Mouse (Mus musculus) monocyte, adult 2 months (primary cell): Measurements from ENCODE around the gene Rpl22.

Source experiments
- DNase-seq, 2 experiments: peaks; one replicate each; pipeline ENCODE4 v3.0.0; 2022; ENCODE audit warnings: low spot score in 2 of 2, low read depth in 1 of 2

Gene Rpl22

DNA sequence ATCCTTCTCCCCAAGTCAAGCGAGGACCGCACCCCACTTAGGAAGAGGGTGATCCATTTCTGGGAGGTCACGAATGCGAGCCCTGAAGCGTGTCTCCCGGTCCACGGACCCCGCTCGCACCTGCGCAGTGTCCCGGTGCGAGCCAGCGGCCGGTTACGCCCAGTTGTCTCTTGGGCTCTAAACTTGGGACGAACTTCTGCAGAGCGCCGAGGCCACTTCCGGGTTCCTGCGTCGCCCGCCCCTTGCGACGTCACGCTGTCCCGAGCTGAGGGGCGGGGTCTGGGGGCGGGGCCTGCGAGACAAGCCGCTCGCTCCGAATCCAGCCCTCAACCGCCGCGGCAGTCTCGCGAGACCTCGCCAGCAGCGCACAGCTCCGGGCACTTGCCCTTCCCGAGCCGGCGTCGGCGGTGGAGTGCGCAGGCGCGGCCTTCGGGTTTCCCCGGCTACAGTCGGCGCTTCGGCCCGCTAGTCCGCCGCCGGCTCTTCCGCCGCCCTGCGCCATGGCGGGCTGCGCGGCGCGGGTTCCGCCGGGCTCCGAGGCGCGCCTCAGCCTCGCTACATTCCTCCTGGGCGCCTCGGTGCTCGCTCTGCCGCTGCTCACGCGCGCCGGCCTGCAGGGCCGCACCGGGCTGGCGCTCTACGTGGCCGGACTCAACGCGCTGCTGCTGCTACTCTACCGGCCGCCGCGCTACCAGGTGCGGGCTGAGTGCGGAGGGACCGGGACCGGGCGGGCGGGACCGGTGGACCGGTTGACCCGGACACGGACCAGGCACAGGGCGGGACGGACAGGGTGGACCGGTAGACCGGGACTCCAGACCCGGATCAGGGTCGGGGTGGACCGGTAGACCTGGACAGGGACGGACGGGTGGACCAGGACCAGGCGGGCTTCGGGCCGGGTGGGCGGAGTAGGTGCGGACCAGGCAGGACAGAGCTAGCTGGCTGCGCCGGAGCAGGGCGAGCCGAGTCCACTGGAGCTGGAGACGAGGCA is 28.4 kb upstream of the Rpl22 start, which contains the start of gene Icmt:
TSS of gene Icmt (plus strand) at position 354 of the 988 bp plus-strand sequence.
- DNase-seq: peak; percentile 98 to 99

DNA sequence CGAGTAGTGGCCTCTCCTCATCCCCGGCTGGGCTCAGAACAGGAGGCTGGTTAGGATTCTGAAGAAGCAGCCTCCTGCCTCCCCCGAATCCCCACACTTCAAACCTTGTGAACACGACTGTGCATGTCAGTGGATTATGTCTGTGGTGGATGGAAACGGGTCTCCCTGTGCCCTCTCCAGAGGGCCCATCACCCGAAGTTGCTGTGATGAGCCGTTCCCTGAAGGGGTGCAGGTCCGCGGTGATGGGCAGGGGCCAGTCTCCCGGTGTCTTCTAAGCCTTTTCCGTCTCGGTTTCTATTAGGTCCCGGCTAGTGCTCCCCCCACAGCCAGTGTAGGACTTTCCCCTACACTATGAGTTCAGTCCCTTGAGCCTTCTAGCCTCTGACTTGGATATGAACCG is 26.7 kb upstream of the Rpl22 start:
- DNase-seq: no peak

GRCm38 (mm10) chr4:152300375-152300774 is 25.2 kb upstream of the Rpl22 start:
- no peak for DNase-seq

DNA sequence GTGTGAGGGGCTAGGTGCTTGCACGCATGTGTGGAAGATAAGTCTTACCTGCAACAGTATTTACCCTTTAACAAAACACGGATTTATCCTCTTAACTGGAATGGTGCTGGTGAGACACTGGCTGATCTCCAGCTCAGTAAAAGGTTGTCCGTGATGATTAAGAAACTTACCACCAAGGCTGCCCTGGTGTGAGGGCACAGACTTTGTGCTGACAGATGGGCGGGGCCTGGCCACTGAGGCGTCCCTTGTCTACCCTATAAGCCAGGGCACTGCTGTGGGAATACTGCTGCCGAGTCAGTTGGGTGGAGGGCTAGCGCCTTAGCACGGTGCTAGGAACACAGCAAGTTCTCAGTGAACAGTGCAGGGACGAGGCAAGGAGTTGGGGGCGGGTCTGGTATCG is 23.5 kb upstream of the Rpl22 start:
- no peak for DNase-seq

DNA sequence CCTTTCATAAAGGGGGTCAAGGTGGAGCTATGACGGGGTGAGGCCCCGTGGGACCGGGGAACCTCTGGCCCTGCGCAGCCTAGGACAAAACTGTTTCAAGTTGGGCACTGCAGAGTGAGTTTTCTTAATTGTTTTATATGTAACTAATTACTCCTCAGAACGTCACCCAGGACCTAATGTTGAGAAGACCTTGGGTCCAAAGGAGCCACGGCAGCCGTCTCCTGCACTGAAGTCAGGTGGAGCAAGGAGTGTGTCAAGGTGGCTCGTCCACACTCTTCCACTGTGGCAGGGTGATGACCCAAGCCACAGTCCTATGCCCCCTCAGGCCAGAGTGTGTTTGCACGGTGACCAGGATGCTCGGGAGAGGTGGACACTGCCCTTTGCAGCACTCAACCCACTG is 22.4 kb upstream of the Rpl22 start:
- DNase-seq: no peak

- no peak for DNase-seq
Measured at GRCm38 (mm10) chr4:152304685-152305084, 20.9 kb upstream of the Rpl22 start.

- DNase-seq: no peak
Measured at GRCm38 (mm10) chr4:152305991-152306390, 19.6 kb upstream of the Rpl22 start.

- DNase-seq: no peak
Measured at GRCm38 (mm10) chr4:152307542-152307941, 18.0 kb upstream of the Rpl22 start.

GRCm38 (mm10) chr4:152312186-152312585 is 13.4 kb upstream of the Rpl22 start:
- DNase-seq: no peak

DNA sequence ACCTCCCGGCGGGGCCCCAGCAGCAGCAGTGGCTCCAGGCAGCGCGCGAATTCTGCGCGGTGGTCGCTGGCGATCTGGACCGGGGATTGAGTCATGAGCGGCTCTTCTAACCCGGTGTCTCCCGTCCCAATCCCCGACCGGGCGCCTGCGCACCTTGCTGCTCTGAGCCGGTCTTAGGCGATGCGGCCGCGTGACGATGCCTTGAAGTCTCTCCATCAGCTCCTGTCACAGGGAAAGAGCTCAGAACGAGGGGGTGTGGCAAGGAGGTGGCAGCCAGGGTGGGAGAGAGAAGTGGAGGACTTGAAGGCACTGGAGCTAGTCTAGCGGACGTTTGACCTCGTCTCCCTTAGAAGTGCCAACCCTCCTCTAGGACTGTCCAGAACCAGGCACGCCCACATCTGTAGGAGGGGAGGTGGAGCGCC is 12.3 kb upstream of the Rpl22 start:
- no peak for DNase-seq

- DNase-seq: no peak
Measured at GRCm38 (mm10) chr4:152313934-152314333, 11.6 kb upstream of the Rpl22 start.

DNA sequence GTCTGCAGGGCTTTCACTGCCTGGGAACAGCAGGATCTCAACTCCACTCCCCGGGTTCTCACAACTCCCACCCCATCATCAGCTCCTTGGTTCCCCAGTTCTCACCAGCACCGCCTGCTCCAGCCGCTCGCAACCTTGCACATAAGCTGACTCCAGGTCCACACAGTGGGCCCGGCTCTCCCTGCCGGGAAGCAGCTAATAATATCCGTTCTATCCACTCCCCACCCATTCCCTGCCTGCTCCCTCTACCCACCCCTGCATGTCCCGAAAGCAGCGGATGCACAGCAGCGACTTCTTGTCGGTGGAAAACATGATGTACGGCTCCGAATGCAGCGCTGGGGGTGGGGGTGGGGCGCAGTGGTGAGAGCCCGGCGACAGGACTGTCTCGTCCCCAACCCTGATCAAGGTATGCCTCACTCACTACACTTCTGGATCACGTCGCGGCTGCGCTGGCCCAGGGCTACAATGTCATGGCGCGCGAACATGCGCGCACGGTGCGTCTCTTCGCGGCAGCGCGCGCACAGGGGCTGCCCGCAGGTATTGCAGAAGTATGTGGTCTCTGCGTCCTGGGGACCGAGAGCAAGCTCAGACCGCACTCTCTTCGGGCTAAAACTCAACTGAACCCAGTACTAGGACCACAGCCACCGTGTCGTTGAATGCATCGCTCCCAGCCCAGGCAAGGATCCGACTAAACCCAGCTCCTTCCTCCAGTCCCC is 9.9 kb upstream of the Rpl22 start:
- no peak for DNase-seq

DNA sequence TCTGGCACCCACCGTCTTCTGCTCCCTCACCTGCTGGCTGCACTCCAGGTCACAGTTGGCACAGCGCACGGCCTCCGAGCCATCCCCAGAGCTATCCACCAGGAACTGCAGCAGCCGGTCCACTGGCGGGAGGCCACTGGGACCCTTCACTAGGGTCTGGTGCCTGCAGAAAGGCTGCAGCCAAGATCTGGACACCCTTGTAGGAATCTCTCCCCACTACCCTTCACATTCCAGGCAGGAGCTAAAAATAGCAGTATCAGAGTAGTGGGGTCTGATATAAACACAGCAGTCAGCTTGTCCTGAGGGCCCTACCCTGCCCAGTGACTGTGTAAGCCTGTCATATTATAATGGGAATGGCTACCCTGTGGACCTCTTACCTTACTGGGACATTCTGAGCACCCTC is 7.9 kb upstream of the Rpl22 start:
- DNase-seq: no peak

GRCm38 (mm10) chr4:152318517-152319234 is 6.9 kb upstream of the Rpl22 start, which contains the start of gene Rnf207:
TSS of gene Rnf207 (minus strand) at chr4:152318993.
- peak in 1 of 2 experiments; percentile 24 for DNase-seq

DNA sequence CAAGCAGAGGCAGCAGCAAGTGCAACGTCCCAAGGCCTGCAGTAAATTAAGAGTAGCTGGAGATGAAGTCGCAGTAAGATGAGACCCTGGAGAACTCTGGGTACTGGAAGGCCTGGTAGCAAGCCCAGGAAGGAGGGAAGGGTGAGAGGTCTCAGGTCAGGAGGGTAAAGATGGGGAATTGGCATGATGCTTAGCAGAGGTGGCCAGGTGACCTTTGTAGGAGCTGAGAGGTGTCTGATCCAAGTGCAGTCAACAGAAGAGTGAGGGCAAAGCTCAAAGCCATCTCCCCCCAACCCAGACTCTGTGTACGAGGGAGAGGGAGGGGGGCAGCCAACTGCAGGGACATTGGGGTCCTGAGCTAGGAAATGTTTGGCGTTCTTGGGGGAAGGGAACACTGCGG is 4.1 kb upstream of the Rpl22 start:
- no peak for DNase-seq

- DNase-seq: no peak
Measured at GRCm38 (mm10) chr4:152324641-152325562, 640 bp upstream of the Rpl22 start.

DNA sequence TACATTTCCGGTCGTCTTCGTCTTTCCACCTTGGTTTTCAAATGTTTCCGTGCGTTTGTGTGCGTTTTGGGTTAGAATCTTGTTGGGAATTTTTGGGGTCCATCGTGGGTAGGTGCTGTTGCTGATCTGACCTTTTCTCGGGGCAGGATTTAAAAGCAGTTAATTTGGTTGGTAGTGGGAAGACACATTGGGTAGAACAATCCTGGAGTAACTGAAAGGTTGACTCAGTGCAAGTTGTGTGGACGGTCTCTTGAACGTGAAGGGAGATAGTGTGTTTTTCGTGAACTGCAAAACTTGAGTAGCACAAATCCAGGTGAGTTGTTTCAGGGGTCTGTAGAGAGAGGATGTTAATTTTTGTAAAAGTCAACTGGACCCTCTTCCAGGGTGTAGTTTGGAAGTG is 1.0 kb downstream of the Rpl22 start:
- DNase-seq: no peak

GRCm38 (mm10) chr4:152328691-152329090 is 3.1 kb downstream of the Rpl22 start:
- no peak for DNase-seq

- peak in 1 of 2 experiments; percentile 33 for DNase-seq
Measured at GRCm38 (mm10) chr4:152332952-152333351, 7.4 kb downstream of the Rpl22 start.

- no peak for DNase-seq
Measured at GRCm38 (mm10) chr4:152333587-152333986, 8.0 kb downstream of the Rpl22 start.
